Mouse (Mus musculus): ENCODE measurements at regions not wholly inside any gene's neighbourhood (a gene's known extent, or its start where the extent isn't known, plus 50 kb on each side); places are given as distances from the start of the nearest gene placed in this dataset.

DNA sequence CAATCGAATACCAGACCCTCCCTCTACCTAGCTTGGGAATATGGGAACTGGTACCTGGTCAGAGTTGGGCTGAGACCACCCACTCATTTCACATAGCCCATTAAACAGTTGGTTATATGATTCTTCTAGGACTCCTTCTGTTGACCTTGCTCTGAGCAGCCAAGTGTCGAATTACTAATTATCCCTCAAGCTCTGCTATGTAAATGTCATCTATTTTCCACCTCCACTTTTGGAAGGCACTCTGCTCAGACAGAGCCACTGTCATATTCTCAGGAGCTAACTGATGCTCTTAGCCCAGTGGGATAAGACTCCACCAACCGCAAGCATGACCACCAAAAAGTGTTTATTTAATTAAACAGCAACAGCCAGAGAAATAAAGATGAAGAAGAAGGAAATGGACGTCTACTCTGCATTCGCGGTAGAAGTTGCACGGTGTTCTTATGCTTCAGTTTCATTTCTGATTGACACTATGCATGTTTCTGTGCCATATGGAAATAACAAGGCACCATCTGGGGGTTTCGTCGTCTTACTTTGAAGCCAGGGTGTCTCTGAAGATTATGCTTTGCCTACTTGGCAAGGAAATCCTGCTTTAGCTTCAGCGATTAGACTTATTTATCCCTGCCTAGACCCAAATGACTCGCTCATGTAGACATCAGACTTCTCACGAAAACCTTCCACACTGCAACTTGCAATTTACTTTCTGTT lies 206.5 kb downstream of the Csl start:
- Histone ChIP-seq H3K79me2 (ENCODE audit: control insufficient read depth, insufficient read depth, low read length, poor library complexity) (no peaks in the 10 kb centered on the region), H3K9ac (ENCODE audit: control insufficient read depth, low read depth, low read length, poor library complexity, severe bottlenecking) (no peak overlapping the region), H3K9me3 (replicated peaks; ENCODE audit: insufficient read depth, low read length) (no peaks in the 10 kb centered on the region), H3K27me3 (ENCODE audit: control insufficient read depth in 1 of 2, insufficient read depth in 2 of 2, low read length in 2 of 2) (no peaks in the 10 kb centered on the region; a peak in 1 of 4 replicates), H3K36me3 (ENCODE audit: control insufficient read depth in 1 of 2, insufficient read depth in 2 of 2, low read length in 2 of 2) (no peaks in the 10 kb centered on the region), H3K4me3 (ENCODE audit: control insufficient read depth in 1 of 2, insufficient read depth in 1 of 2, low read depth in 2 of 2, low read length in 2 of 2) (no peak overlapping the region), H3K27ac (ENCODE audit: control insufficient read depth, low read depth, low read length) (no peak overlapping the region), H3K4me1 (ENCODE audit: control insufficient read depth in 1 of 2, insufficient read depth in 2 of 2, low read length in 2 of 2) (no peaks in the 10 kb centered on the region)
- TF ChIP-seq CTCF (IDR thresholded peaks at IDR 0.05 in 2 of 3, conservative IDR thresholded peaks at IDR 0.05 in 1 of 3; ENCODE audit: control insufficient read depth in 1 of 3, insufficient read depth in 1 of 3, low read depth in 2 of 3, low read length in 3 of 3, poor library complexity in 1 of 3, severe bottlenecking in 1 of 3) (no peak), CHD1 (IDR thresholded peaks at IDR 0.05; ENCODE audit: low read depth, low read length) (no peak), ZKSCAN1 (IDR thresholded peaks at IDR 0.05; ENCODE audit: low read depth, low read length) (no peak), GABPA (IDR thresholded peaks at IDR 0.05; ENCODE audit: low read depth, low read length) (no peak)
- no peak for DNase-seq (ENCODE audit: low read depth, low spot score)

DNA sequence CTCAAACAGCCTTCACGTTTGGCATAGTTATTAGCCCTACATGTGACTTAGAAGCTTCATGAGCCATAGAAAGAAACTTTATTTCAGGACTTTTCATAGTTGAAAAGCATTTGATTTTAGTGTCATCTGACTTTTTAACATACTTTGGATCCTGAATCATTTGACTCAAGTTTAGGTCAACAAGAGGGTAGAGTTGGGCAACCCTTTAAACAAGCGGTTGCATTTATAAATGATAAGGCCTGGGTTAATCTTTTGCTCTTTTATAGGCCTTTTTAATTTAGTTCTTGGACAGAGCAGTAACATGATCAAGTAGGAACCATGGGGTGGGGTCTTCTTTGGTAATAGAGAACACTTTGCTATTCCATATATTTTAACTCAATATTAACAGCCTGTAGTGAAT lies 204.4 kb downstream of the Csl start:
- Histone ChIP-seq H3K27me3 (ENCODE audit: control insufficient read depth in 1 of 2, insufficient read depth in 2 of 2, low read length in 2 of 2) (no peaks in the 10 kb centered on the region; a peak in 1 of 4 replicates), H3K9me3 (replicated peaks; ENCODE audit: insufficient read depth, low read length) (no peaks in the 10 kb centered on the region), H3K4me1 (ENCODE audit: control insufficient read depth in 1 of 2, insufficient read depth in 2 of 2, low read length in 2 of 2) (no peaks in the 10 kb centered on the region), H3K27ac (ENCODE audit: control insufficient read depth, low read depth, low read length) (no peak overlapping the region), H3K36me3 (ENCODE audit: control insufficient read depth in 1 of 2, insufficient read depth in 2 of 2, low read length in 2 of 2) (no peaks in the 10 kb centered on the region), H3K9ac (ENCODE audit: control insufficient read depth, low read depth, low read length, poor library complexity, severe bottlenecking) (no peak overlapping the region), H3K79me2 (ENCODE audit: control insufficient read depth, insufficient read depth, low read length, poor library complexity) (no peaks in the 10 kb centered on the region), H3K4me3 (ENCODE audit: control insufficient read depth in 1 of 2, insufficient read depth in 1 of 2, low read depth in 2 of 2, low read length in 2 of 2) (no peak overlapping the region)
- TF ChIP-seq ZMIZ1 (IDR thresholded peaks at IDR 0.05; ENCODE audit: low read depth, low read length) (no peak), POLR2A (IDR thresholded peaks at IDR 0.05; ENCODE audit: control insufficient read depth in 1 of 2, insufficient read depth in 1 of 2, low read depth in 1 of 2, low read length in 2 of 2, poor library complexity in 1 of 2) (no peak), MXI1 (IDR thresholded peaks at IDR 0.05; ENCODE audit: low read depth, low read length) (no peak), CTCF (IDR thresholded peaks at IDR 0.05 in 2 of 3, conservative IDR thresholded peaks at IDR 0.05 in 1 of 3; ENCODE audit: control insufficient read depth in 1 of 3, insufficient read depth in 1 of 3, low read depth in 2 of 3, low read length in 3 of 3, poor library complexity in 1 of 3, severe bottlenecking in 1 of 3) (no peak), CHD1 (IDR thresholded peaks at IDR 0.05; ENCODE audit: low read depth, low read length) (no peak), GATA1 (IDR thresholded peaks at IDR 0.05; ENCODE audit: low read depth, low read length) (no peak), TAL1 (IDR thresholded peaks at IDR 0.05; ENCODE audit: low read length) (no peak), USF1 (IDR thresholded peaks at IDR 0.05; ENCODE audit: low read depth, low read length) (no peak), POLR2AphosphoS5 (IDR thresholded peaks at IDR 0.05; ENCODE audit: borderline replicate concordance, low read depth, low read length) (no peak), ZNF384 (IDR thresholded peaks at IDR 0.05; ENCODE audit: low read depth, low read length) (no peak), MAZ (IDR thresholded peaks at IDR 0.05; ENCODE audit: low read depth, low read length) (no peak), HCFC1 (IDR thresholded peaks at IDR 0.05; ENCODE audit: low read depth, low read length) (no peak), TCF12 (IDR thresholded peaks at IDR 0.05; ENCODE audit: low read depth, low read length) (no peak), ETS1 (IDR thresholded peaks at IDR 0.05; ENCODE audit: low read depth, low read length) (no peak), CHD2 (IDR thresholded peaks at IDR 0.05; ENCODE audit: low read length) (no peak), BHLHE40 (IDR thresholded peaks at IDR 0.05; ENCODE audit: borderline replicate concordance, low read depth, low read length) (no peak), SIN3A (IDR thresholded peaks at IDR 0.05; ENCODE audit: low read length) (no peak)
- no peak for DNase-seq (ENCODE audit: low read depth, low spot score)

All from MEL (cell line).